Mouse (Mus musculus) gastrocnemius, adult 18-20 months (tissue): ENCODE measurements around the gene Dctpp1. TPM values are rescaled to one million over a fixed set of nuclear protein-coding genes. Genes with fewer than 3 reads are reported as not detected.

Experiments used
- DNase-seq: peaks from one replicate; pipeline ENCODE4 v3.0.0; 2021; ENCODE audit warnings: low spot score
- total RNA-seq, 2 experiments: library from RNA; stranded (reverse); gene quantifications; 2 replicates each; pipeline ENCODE4 v1.2.3; 2021

The Dctpp1 gene
- total RNA-seq, 2 experiments from 2014 or later = 32.6 TPM

DNA sequence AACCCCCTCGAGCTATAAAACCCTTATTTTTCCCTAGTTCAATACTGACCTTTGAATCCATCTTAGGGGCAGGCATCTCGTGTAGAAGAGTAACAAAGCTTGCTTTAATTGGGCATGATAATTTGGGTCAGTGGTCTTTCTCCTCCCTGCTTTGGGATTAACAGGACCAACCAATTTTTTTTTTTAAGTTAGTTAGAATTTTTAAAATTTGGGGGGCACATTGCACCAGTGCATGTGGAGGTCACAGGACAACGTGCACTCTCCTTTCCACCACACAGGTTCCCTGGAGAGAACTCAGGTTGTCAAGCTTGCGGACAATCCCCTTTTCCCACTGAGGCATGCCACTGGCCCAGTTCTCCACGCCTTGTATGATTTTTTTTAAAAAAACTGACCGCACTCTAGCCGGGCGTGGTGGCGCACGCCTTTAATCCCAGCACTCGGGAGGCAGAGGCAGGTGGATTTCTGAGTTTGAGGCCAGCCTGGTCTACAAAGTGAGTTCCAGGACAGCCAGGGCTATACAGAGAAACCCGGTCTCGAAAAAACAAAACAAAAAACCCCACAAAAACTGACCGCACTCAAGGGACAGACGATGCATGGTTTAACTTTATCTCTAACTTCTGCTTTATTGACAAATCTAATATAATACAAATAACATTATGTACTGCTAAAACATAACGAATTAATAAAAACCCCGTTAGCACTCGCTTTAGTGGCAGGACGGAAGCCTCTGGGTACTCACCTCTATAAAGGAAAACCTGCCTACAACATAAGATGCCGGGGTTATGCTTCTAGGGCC, 28.5 kb downstream of the Dctpp1 start:
- no peak for DNase-seq

- DNase-seq = no peak
Measured at GRCm38 (mm10) chr7:127231376-127231775, 29.1 kb downstream of the Dctpp1 start.

DNA sequence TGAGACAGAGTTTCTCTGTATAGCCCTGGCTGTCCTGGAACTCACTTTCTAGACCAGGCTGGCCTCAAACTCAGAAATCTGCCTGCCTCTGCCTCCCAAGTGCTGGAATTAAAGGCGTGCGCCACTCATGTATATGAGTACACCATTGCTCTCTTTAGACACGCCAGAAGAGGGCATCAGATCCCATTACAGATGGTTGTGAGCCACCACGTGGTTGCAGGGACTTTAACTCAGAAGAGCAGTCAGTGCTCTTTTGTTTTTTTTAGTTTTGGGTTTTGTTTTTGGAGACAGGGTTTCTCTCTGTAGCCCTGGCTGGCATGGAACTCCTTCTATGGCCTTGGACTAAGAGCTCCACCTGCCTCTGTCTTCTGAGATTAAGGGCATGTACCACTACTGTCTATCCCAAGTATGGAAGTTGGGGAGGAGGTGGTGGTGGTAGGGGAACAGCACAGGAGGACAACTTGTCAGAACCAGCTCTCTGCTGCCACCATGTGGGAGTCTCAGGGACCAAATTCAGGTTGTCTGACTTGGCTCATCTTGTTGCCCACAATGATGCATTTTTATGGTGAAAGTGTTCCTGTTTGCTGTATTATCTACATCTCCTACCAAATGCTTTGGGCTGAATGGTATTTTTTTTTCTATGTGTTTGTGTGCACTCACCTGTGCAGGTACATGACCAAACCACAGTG, 31.8 kb downstream of the Dctpp1 start:
- DNase-seq = peak; percentile 81

- no peak for DNase-seq
Measured at GRCm38 (mm10) chr7:127225147-127225995, 35.1 kb downstream of the Dctpp1 start.

- no peak for DNase-seq
Measured at GRCm38 (mm10) chr7:127224616-127225015, 35.9 kb downstream of the Dctpp1 start.

- DNase-seq = no peak
Measured at GRCm38 (mm10) chr7:127223515-127224478, 36.7 kb downstream of the Dctpp1 start.

GRCm38 (mm10) chr7:127223106-127223505, 37.4 kb downstream of the Dctpp1 start:
- DNase-seq = no peak

- DNase-seq = no peak
Measured at GRCm38 (mm10) chr7:127220440-127220839, 40.1 kb downstream of the Dctpp1 start.

DNA sequence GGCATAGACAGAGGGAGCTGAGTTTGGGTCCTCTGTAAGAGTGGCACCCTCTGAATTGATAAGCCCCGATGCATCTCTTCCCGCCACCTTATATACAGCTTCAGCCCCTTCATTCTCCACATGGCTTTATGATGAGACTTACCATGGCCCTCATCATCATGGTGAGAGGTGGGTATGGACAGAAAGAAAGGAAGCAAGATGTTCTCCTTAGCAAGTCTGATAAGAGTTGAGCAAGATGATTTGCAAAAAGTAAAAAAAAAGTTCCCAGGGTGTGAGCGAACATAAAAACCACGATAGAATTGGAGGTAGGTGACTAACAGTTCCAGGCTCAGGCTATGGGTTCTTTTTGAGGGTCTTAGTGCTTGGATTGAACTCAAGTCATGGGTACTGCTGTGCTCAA, 41.8 kb downstream of the Dctpp1 start:
- DNase-seq = no peak

DNA sequence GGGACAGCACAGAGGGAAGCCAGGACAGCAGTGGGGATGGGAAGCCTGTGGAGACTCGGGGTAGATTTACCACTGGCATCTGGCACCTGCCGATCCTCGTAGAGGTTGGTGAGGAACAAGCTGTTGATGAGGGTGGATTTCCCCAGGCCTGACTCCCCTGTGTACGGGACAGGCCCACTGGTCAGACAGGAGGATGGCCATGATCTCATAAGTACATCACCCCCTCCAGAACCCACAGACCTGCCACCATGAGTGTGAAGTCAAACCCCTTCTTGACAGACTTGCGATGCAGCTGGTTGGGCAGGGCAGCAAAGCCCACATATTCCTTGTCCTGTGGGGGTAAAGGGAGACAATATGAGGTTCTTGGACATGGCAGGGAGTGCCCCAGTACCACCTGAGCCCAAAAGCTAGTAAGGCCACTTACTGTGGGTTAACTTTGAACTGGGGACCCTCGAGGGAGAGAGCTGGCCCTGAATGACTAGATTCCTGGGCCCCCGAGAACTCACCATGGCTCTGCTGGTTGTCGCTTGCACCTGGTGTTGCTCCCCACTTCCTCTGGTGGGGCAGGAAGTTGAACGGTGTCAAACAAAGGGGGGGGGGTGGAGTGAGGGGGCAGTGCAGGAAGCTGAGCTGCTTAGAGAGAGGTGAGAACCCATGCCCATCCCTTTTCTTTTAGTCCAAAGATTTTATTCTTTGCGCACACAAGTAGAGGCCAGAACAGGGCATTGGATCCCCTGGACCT, 42.4 kb downstream of the Dctpp1 start:
- DNase-seq = no peak

- no peak for DNase-seq
Measured at GRCm38 (mm10) chr7:127217475-127217874, 43.0 kb downstream of the Dctpp1 start.

DNA sequence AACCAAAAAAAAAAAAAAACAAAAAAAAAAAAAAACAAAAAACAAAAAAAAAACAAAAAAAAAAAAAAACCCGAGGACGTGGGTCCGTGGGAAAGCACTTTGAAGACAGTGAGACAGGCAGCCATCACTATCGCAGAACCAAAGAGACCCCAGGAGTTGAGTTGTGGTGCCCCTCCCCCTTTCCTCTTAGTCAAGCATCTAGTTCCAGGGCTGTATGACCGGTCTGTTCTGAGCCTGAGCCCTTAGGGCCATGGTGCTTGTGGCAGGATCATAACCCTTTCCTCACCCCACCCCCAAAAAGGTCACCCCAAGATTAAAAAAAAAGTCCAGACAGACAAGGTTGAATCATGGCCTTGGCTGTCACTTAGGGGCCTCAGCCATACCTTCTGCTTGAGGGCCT, 44.2 kb downstream of the Dctpp1 start:
- DNase-seq = no peak

- DNase-seq = peak; percentile 80
Measured at GRCm38 (mm10) chr7:127214981-127215871, 45.3 kb downstream of the Dctpp1 start.

GRCm38 (mm10) chr7:127214521-127214920, 46.0 kb downstream of the Dctpp1 start:
- peak; percentile 39 for DNase-seq

DNA sequence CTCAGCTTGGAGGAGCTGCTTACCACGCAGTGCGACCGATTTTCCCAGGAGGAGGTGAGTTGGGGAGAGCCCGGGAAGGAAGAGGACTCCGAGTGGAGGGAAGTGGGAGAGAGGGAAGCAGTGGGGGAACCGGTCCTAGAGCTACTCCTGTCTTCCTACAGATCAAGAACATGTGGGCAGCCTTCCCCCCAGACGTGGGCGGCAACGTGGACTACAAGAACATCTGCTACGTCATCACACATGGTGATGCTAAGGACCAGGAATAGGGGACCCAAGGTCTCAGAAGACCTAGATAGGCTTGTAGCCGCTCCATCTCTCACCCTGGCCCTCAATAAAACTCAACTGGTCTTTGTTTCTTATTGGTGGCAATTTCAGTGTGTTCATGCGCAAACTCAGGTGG, 46.6 kb downstream of the Dctpp1 start:
- DNase-seq = no peak

DNA sequence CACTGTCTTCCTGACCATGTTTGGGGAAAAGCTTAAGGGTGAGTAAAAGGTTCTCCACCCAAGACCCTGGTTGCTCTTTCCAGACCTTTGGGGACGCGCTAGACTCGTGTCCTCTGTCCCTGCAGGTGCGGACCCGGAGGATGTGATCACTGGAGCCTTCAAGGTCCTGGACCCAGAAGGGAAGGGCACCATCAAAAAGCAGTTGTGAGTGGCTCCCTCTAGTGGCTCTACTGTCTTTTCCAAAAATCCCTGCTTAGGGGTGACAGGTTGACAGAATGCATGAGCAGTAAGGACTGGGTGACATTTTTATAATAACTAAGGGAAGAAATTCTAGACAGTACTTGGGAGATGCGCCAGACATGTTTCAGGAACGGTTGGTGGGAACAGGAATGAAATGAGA, 47.0 kb downstream of the Dctpp1 start:
- DNase-seq = peak; percentile 64

GRCm38 (mm10) chr7:127212432-127213250, 47.9 kb downstream of the Dctpp1 start:
- peak; percentile 50 for DNase-seq
